ENCODE assay signal across 23 mouse cellular contexts in the genomic region with DNA sequence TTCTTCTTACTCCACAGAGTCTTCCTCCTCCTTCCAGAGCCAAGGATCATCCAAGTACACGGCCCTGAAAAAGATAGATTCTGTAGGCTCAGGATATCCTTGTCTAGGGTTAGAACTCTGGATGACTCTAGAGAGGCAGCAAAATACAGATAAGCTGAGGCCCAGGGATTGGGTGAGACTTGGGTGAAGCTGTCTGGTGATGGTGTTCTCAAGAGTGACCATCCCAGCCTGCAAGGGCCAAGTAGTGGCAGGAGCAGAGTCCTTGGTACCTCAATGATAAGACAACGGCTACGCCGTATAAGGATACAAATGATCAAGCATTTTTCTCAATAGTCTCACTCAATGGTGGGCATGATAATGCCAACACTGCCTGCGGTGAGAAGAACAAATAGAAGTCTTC. TPM values are rescaled to one million over a fixed set of nuclear protein-coding genes. Genes with fewer than 3 reads are reported as not detected.
DNase-seq lines count a peak whose midpoint lies in the region; ATAC-seq and TF ChIP-seq lines count a peak whose summit lies in the region.
"Had no signal": no experiment of that assay in that cellular context is flagged by ENCODE, and none has a peak within 500 bp of the region (broad histone marks: within the 10 kb centered on the region; RNA-seq: fewer than 3 reads in every experiment).

No protein-coding gene starts in this region.

- WGBS in liver, embryonic 11.5 days: 79% methylated on average over 5 of the region's 5 CpGs
- 91% methylated on average over 5 of the region's 5 CpGs for WGBS in macrophage (ENCODE audit: missing documents)
- WGBS in kidney, adult 2 months: 94% methylated on average over 5 of the region's 5 CpGs
- WGBS in neural tube, embryonic 15.5 days: 92% methylated on average over 5 of the region's 5 CpGs

- peaks cover 2% of the 10 kb centered on the region; the same call in 1 of the 2 replicates for H3K4me1 ChIP-seq in brown adipose tissue, adult 24 weeks (ENCODE audit: control insufficient read depth, insufficient read depth, insufficient read length, low read length)
- H3K4me1 ChIP-seq in liver, embryonic 11.5 days (replicated peaks; ENCODE audit: control insufficient read depth, insufficient read depth, low read length): peaks cover 14% of the 10 kb centered on the region
- no peaks in the 10 kb centered on the region for H3K4me1 ChIP-seq in kidney, adult 2 months (ENCODE audit: control insufficient read depth, insufficient read depth, low read length)
- H3K4me1 ChIP-seq in neural tube, embryonic 15.5 days: no peaks in the 10 kb centered on the region
- H3K4me1 ChIP-seq: hindbrain, embryonic 13.5 days had no signal

- H3K79me2 ChIP-seq in macrophage (ENCODE audit: inconsistent target): peaks cover 29% of the 10 kb centered on the region

- 0 out of 2 replicates have a peak overlapping the region, but pooled peaks have one; percentile 48 for H3K27ac ChIP-seq in gastrocnemius, adult 2 months
- H3K27ac ChIP-seq in brown adipose tissue, adult 24 weeks (replicated peaks; ENCODE audit: low read depth, low read length): peak overlapping the region; percentile 40; the same call in 1 of the 2 replicates
- H3K27ac ChIP-seq in liver, embryonic 11.5 days (ENCODE audit: low read depth, low read length): no peak overlapping the region
- peak overlapping the region; percentile 99 for H3K27ac ChIP-seq in macrophage
- H3K27ac ChIP-seq in kidney, adult 2 months (ENCODE audit: insufficient read depth, low read depth, low read length): no peak overlapping the region
- no peak overlapping the region for H3K27ac ChIP-seq in neural tube, embryonic 15.5 days (replicated peaks)
- H3K27ac ChIP-seq: embryonic facial prominence, embryonic 13.5 days; forebrain, embryonic 10.5 days; hindbrain, embryonic 13.5 days; layer of hippocampus, adult 2 months; left cerebral cortex, adult 2 months had no signal

- no peaks in the 10 kb centered on the region for H3K27me3 ChIP-seq in liver, embryonic 11.5 days (replicated peaks; ENCODE audit: control insufficient read depth, insufficient read depth, low read length)
- no peaks in the 10 kb centered on the region for H3K27me3 ChIP-seq in kidney, adult 2 months (replicated peaks; ENCODE audit: control insufficient read depth, insufficient read depth, low read length)
- H3K27me3 ChIP-seq in neural tube, embryonic 15.5 days (replicated peaks): no peaks in the 10 kb centered on the region; the same call in 1 of the 2 replicates
- H3K27me3 ChIP-seq: embryonic facial prominence, embryonic 13.5 days; hindbrain, embryonic 13.5 days had no signal

- H3K9ac ChIP-seq in liver, embryonic 11.5 days (ENCODE audit: low read depth, low read length): no peak overlapping the region
- H3K9ac ChIP-seq in neural tube, embryonic 15.5 days (replicated peaks): no peak overlapping the region
- H3K9ac ChIP-seq: embryonic facial prominence, embryonic 13.5 days; forebrain, postnatal 0 days; hindbrain, embryonic 13.5 days had no signal

- TF ChIP-seq POLR2A in kidney, adult 2 months (IDR thresholded peaks at IDR 0.05; ENCODE audit: low read depth, low read length): no peak

- H3K9me3 ChIP-seq in liver, embryonic 11.5 days (ENCODE audit: control insufficient read depth, low read length): no peaks in the 10 kb centered on the region
- no peaks in the 10 kb centered on the region for H3K9me3 ChIP-seq in neural tube, embryonic 15.5 days (replicated peaks)
- H3K9me3 ChIP-seq: embryonic facial prominence, embryonic 13.5 days; forebrain, embryonic 10.5 days; heart, embryonic 13.5 days; hindbrain, embryonic 13.5 days had no signal

- intact Hi-C loops in gastrocnemius, adult 2 months (cut with DNase I): no loop called here

- DNase-seq in gastrocnemius, adult 2 months: no peak
- DNase-seq in gastrocnemius, postnatal 25 days: no peak
- DNase-seq in liver, embryonic 11.5 days (ENCODE audit: low spot score): no peak
- DNase-seq in kidney, adult 2 months: no peak
- DNase-seq in layer of hippocampus, postnatal 14 days (ENCODE audit: low spot score in 2 of 2): no peak
- DNase-seq: adrenal gland, postnatal 25 days; cerebellum, adult 9-11 months; forebrain, postnatal 0 days; kidney, adult 8-10 months; kidney, postnatal 14 days; lung, adult 2 months; right cerebral cortex, postnatal 14 days had no signal

- no peak for TF ChIP-seq CTCF in gastrocnemius, adult 2 months (IDR thresholded peaks at IDR 0.05)
- no peak for TF ChIP-seq CTCF in kidney, adult 2 months (conservative IDR thresholded peaks at IDR 0.05; ENCODE audit: insufficient read depth, insufficient read length, low read depth, low read length)

- no peaks in the 10 kb centered on the region for H3K36me3 ChIP-seq in liver, embryonic 11.5 days (ENCODE audit: control insufficient read depth, insufficient read depth, low read length)
- no peaks in the 10 kb centered on the region for H3K36me3 ChIP-seq in macrophage (ENCODE audit: inconsistent target)
- no peaks in the 10 kb centered on the region for H3K36me3 ChIP-seq in kidney, adult 2 months (ENCODE audit: control insufficient read depth, insufficient read depth, low read length)
- H3K36me3 ChIP-seq in neural tube, embryonic 15.5 days: no peaks in the 10 kb centered on the region
- H3K36me3 ChIP-seq: embryonic facial prominence, embryonic 13.5 days; forebrain, embryonic 10.5 days; heart, embryonic 13.5 days; hindbrain, embryonic 13.5 days had no signal

- ATAC-seq in liver, embryonic 11.5 days (replicated peaks; ENCODE audit: low FRiP score): peak; percentile 61
- no peak for ATAC-seq in neural tube, embryonic 15.5 days (ENCODE audit: low FRiP score)
- ATAC-seq: forebrain, postnatal 0 days; inflammation-experienced regulatory T-cells, adult 6 months had no signal

- no peak overlapping the region for H3K4me3 ChIP-seq in gastrocnemius, adult 2 months
- no peak overlapping the region for H3K4me3 ChIP-seq in brown adipose tissue, adult 24 weeks (ENCODE audit: insufficient read depth, low read depth, low read length)
- H3K4me3 ChIP-seq in liver, embryonic 11.5 days (ENCODE audit: low read depth, low read length): no peak overlapping the region
- peak overlapping the region; percentile 48 for H3K4me3 ChIP-seq in macrophage (ENCODE audit: inconsistent target)
- H3K4me3 ChIP-seq in kidney, adult 2 months (ENCODE audit: insufficient read depth, low read depth, low read length): no peak overlapping the region
- H3K4me3 ChIP-seq in neural tube, embryonic 15.5 days (replicated peaks): no peak overlapping the region
- H3K4me3 ChIP-seq: embryonic facial prominence, embryonic 13.5 days; forebrain, embryonic 10.5 days; heart, embryonic 13.5 days; hindbrain, embryonic 13.5 days; layer of hippocampus, adult 2 months; left cerebral cortex, adult 2 months had no signal

- no peak overlapping the region for H3K4me2 ChIP-seq in liver, embryonic 11.5 days
- H3K4me2 ChIP-seq in neural tube, embryonic 15.5 days: no peak overlapping the region
- H3K4me2 ChIP-seq: embryonic facial prominence, embryonic 13.5 days; hindbrain, embryonic 13.5 days; midbrain, embryonic 11.5 days had no signal

RNA-seq across cellular contexts. Expression of a gene that starts 29.4 kb away (rescaled TPM):
- total RNA-seq in gastrocnemius, adult 2 months (2021): 1 to 10 TPM; 1.3 to 4.1 TPM
- 1 to 10 TPM; 1.9 to 2.6 TPM for total RNA-seq in gastrocnemius, postnatal 25 days (2021)
- polyA plus RNA-seq in brown adipose tissue, adult 24 weeks (2012; ENCODE audit: insufficient read depth, insufficient read length, missing spikeins): 1.3 and 1.5 TPM in 2 replicates
- polyA plus RNA-seq in liver, embryonic 11.5 days (2014; fragmentation: Nextera tagmentation; extraction: Ambion mirVana): 12.6 and 17.2 TPM in 2 replicates
- total RNA-seq in macrophage (2018; cell fraction: chromatin; rRNA removed): 10 to 100 TPM in 22 of 26 experiments, 1 to 10 TPM in 4; 3.0 to 75.5 (median 33.8) TPM
- 100 to 1,000 TPM in 5 of 26 experiments, 10 to 100 TPM in 21; 39.1 to 112 (median 71.5) TPM for total RNA-seq in macrophage (2018; cell fraction: cytosol; rRNA removed)
- total RNA-seq in macrophage (2018; cell fraction: nucleus; rRNA removed): 100 to 1,000 TPM in 3 of 26 experiments, 10 to 100 TPM in 23; 15.4 to 138 (median 60.7) TPM
- polyA plus RNA-seq in macrophage (2018): 30.0 to 70.8 TPM (median 64.9 TPM) in 3 replicates
- 4.3 and 4.5 TPM in 2 replicates for polyA plus RNA-seq in kidney, adult 2 months (2012; rRNA removed)
- total RNA-seq in layer of hippocampus, postnatal 14 days (2021): 1 to 10 TPM; 3.1 to 3.3 TPM
- polyA plus RNA-seq in neural tube, embryonic 15.5 days (2015; fragmentation: Nextera tagmentation; extraction: Ambion mirVana): 2.4 and 6.8 TPM in 2 replicates

RNA-seq across cellular contexts. Expression of a gene that starts 30.1 kb away (rescaled TPM):
- 1 to 10 TPM; 2.1 to 3.5 TPM for total RNA-seq in gastrocnemius, adult 2 months (2021)
- 1 to 10 TPM; 4.2 to 5.3 TPM for total RNA-seq in gastrocnemius, postnatal 25 days (2021)
- polyA plus RNA-seq in brown adipose tissue, adult 24 weeks (2012; ENCODE audit: insufficient read depth, insufficient read length, missing spikeins): 0.63 and 1.6 TPM in 2 replicates
- 5.0 and 6.2 TPM in 2 replicates for polyA plus RNA-seq in liver, embryonic 11.5 days (2014; fragmentation: Nextera tagmentation; extraction: Ambion mirVana)
- total RNA-seq in macrophage (2018; cell fraction: chromatin; rRNA removed): 100 to 1,000 TPM in 5 of 26 experiments, 10 to 100 TPM in 18, 1 to 10 TPM in 3; 5.5 to 136 (median 38.4) TPM
- total RNA-seq in macrophage (2018; cell fraction: cytosol; rRNA removed): 10 to 100 TPM in 9 of 26 experiments, 1 to 10 TPM in 17; 1.6 to 18.5 (median 5.9) TPM
- total RNA-seq in macrophage (2018; cell fraction: nucleus; rRNA removed): 10 to 100 TPM in 22 of 26 experiments, 1 to 10 TPM in 4; 4.2 to 87.4 (median 28.4) TPM
- 6.0 to 8.2 TPM (median 7.6 TPM) in 3 replicates for polyA plus RNA-seq in macrophage (2018)
- 3.1 and 3.6 TPM in 2 replicates for polyA plus RNA-seq in kidney, adult 2 months (2012; rRNA removed)
- total RNA-seq in layer of hippocampus, postnatal 14 days (2021): 1 to 10 TPM; 2.3 to 3.8 TPM
- 7.6 and 8.6 TPM in 2 replicates for polyA plus RNA-seq in neural tube, embryonic 15.5 days (2015; fragmentation: Nextera tagmentation; extraction: Ambion mirVana)
- polyA plus RNA-seq: inflammation-experienced regulatory T-cells, adult 6 months had no signal

RNA-seq across cellular contexts. Expression of a gene that starts 50.5 kb away (rescaled TPM):
- 100 to 1,000 TPM in 1 of 2 experiments, 10 to 100 TPM in 1; 94.5 to 101 TPM for total RNA-seq in gastrocnemius, adult 2 months (2021)
- total RNA-seq in gastrocnemius, postnatal 25 days (2021): 10 to 100 TPM; 71.8 to 82.5 TPM
- 78.0 and 97.2 TPM in 2 replicates for polyA plus RNA-seq in brown adipose tissue, adult 24 weeks (2012; ENCODE audit: insufficient read depth, insufficient read length, missing spikeins)
- 220 and 230 TPM in 2 replicates for polyA plus RNA-seq in liver, embryonic 11.5 days (2014; fragmentation: Nextera tagmentation; extraction: Ambion mirVana)
- 100 to 1,000 TPM; 162 to 586 (median 393) TPM for total RNA-seq in macrophage (2018; cell fraction: chromatin; rRNA removed)
- 100 to 1,000 TPM; 226 to 433 (median 334) TPM for total RNA-seq in macrophage (2018; cell fraction: cytosol; rRNA removed)
- total RNA-seq in macrophage (2018; cell fraction: nucleus; rRNA removed): 100 to 1,000 TPM; 176 to 503 (median 306) TPM
- polyA plus RNA-seq in macrophage (2018): 192 to 272 TPM (median 246 TPM) in 3 replicates
- 442 and 596 TPM in 2 replicates for polyA plus RNA-seq in kidney, adult 2 months (2012; rRNA removed)
- total RNA-seq in layer of hippocampus, postnatal 14 days (2021): 100 to 1,000 TPM; 108 to 116 TPM
- 182 and 185 TPM in 2 replicates for polyA plus RNA-seq in neural tube, embryonic 15.5 days (2015; fragmentation: Nextera tagmentation; extraction: Ambion mirVana)

RNA-seq across cellular contexts. Expression of a gene that starts 51.2 kb away (rescaled TPM):
- 10 to 100 TPM; 14.1 to 21.5 TPM for total RNA-seq in gastrocnemius, adult 2 months (2021)
- total RNA-seq in gastrocnemius, postnatal 25 days (2021): 10 to 100 TPM; 16.5 to 18.4 TPM
- polyA plus RNA-seq in brown adipose tissue, adult 24 weeks (2012; ENCODE audit: insufficient read depth, insufficient read length, missing spikeins): 42.8 and 48.9 TPM in 2 replicates
- polyA plus RNA-seq in liver, embryonic 11.5 days (2014; fragmentation: Nextera tagmentation; extraction: Ambion mirVana): 102 and 103 TPM in 2 replicates
- total RNA-seq in macrophage (2018; cell fraction: chromatin; rRNA removed): 100 to 1,000 TPM in 18 of 26 experiments, 10 to 100 TPM in 8; 53.1 to 213 (median 134) TPM
- total RNA-seq in macrophage (2018; cell fraction: cytosol; rRNA removed): 10 to 100 TPM; 34.2 to 68.0 (median 50.8) TPM
- total RNA-seq in macrophage (2018; cell fraction: nucleus; rRNA removed): 100 to 1,000 TPM in 16 of 26 experiments, 10 to 100 TPM in 10; 48.6 to 222 (median 110) TPM
- polyA plus RNA-seq in macrophage (2018): 33.7 to 84.6 TPM (median 58.6 TPM) in 3 replicates
- polyA plus RNA-seq in kidney, adult 2 months (2012; rRNA removed): 39.6 and 40.2 TPM in 2 replicates
- total RNA-seq in layer of hippocampus, postnatal 14 days (2021): 10 to 100 TPM; 55.7 to 60.1 TPM
- 80.8 and 83.1 TPM in 2 replicates for polyA plus RNA-seq in neural tube, embryonic 15.5 days (2015; fragmentation: Nextera tagmentation; extraction: Ambion mirVana)

RNA-seq across cellular contexts. Expression of a gene that starts 53.8 kb away (rescaled TPM):
- 1 to 10 TPM in 1 of 2 experiments, under 1 TPM in 1; 0.20 to 1.1 TPM for total RNA-seq in gastrocnemius, adult 2 months (2021)
- total RNA-seq in gastrocnemius, postnatal 25 days (2021): under 1 TPM; 0.26 to 0.51 TPM
- polyA plus RNA-seq in brown adipose tissue, adult 24 weeks (2012; ENCODE audit: insufficient read depth, insufficient read length, missing spikeins): 0.79 TPM in 1 of 2 replicates, not detected in the other
- 6.1 and 6.2 TPM in 2 replicates for polyA plus RNA-seq in liver, embryonic 11.5 days (2014; fragmentation: Nextera tagmentation; extraction: Ambion mirVana)
- total RNA-seq in macrophage (2018; cell fraction: chromatin; rRNA removed): 10 to 100 TPM in 20 of 26 experiments, 1 to 10 TPM in 6; 5.4 to 16.1 (median 12.2) TPM
- total RNA-seq in macrophage (2018; cell fraction: cytosol; rRNA removed): under 1 TPM; 0.04 to 0.55 (median 0.16) TPM
- 10 to 100 TPM in 1 of 26 experiments, 1 to 10 TPM in 25; 1.8 to 11.4 (median 6.1) TPM for total RNA-seq in macrophage (2018; cell fraction: nucleus; rRNA removed)
- polyA plus RNA-seq in macrophage (2018): 0.23 to 0.54 TPM (median 0.51 TPM) in 3 replicates
- polyA plus RNA-seq in kidney, adult 2 months (2012; rRNA removed): 8.8 and 11.0 TPM in 2 replicates
- under 1 TPM; 0.48 to 0.74 TPM for total RNA-seq in layer of hippocampus, postnatal 14 days (2021)
- polyA plus RNA-seq in neural tube, embryonic 15.5 days (2015; fragmentation: Nextera tagmentation; extraction: Ambion mirVana): 0.45 and 1.7 TPM in 2 replicates

Comparison
In these comparisons a context has a peak if more than half of its experiments do, and no peak if none do; other contexts are left out.
1. H3K27ac ChIP-seq: peak in gastrocnemius, adult 2 months (single experiment), brown adipose tissue, adult 24 weeks (single experiment) and macrophage (single experiment); none in liver, embryonic 11.5 days (single experiment), kidney, adult 2 months (single experiment) and neural tube, embryonic 15.5 days (single experiment).